Mouse (Mus musculus) kidney, embryonic 16.5 days (tissue): ENCODE data around the gene Herc2. TPM values are rescaled to one million over a fixed set of nuclear protein-coding genes. Genes with fewer than 3 reads are reported as not detected.

ENCODE experiments used
- ATAC-seq: fragments of 200-750 bp; cut with Nextera tagmentation; 2 replicates; pipeline ENCODE4 v1.8.0; 2017; ENCODE audit warnings: moderate TSS enrichment; ENCODE audit not compliant: low FRiP score, low TSS enrichment
- H3K27ac ChIP-seq: fragments of 300-500 bp; sonication (generic); 2 replicates; pipeline ENCODE4 v1.5.1; 2014; ENCODE audit warnings: low read length
- H3K27me3 ChIP-seq: fragments of 300-500 bp; sonication (generic); 2 replicates; pipeline ENCODE4 v1.6.1; 2014; ENCODE audit warnings: low read length, control low read depth, mixed read lengths; ENCODE audit not compliant: insufficient read depth
- H3K36me3 ChIP-seq: fragments of 300-500 bp; sonication (generic); 2 replicates; pipeline ENCODE4 v1.6.1; 2014; ENCODE audit warnings: low read length, control low read depth, mixed read lengths; ENCODE audit not compliant: insufficient read depth
- H3K4me1 ChIP-seq: fragments of 300-500 bp; sonication (generic); 2 replicates; pipeline ENCODE4 v1.6.1; 2014; ENCODE audit warnings: low read length, control low read depth, mixed read lengths; ENCODE audit not compliant: insufficient read depth
- H3K4me2 ChIP-seq: fragments of 300-500 bp; sonication (generic); replicated peaks from 2 replicates; pipeline ENCODE4 v1.6.1; 2014; ENCODE audit warnings: low read depth, low read length
- H3K4me3 ChIP-seq: fragments of 300-500 bp; sonication (generic); 2 replicates; pipeline ENCODE4 v1.5.1; 2014; ENCODE audit warnings: mild to moderate bottlenecking, low read length
- H3K9ac ChIP-seq: fragments of 300-500 bp; sonication (generic); replicated peaks from 2 replicates; pipeline ENCODE4 v1.6.1; 2014; ENCODE audit warnings: low read length
- H3K9me3 ChIP-seq: fragments of 300-500 bp; sonication (generic); 2 replicates; pipeline ENCODE4 v1.6.1; 2016; ENCODE audit warnings: low read length, control low read depth
- WGBS: fragments of 180-500 bp; shearing (Covaris S2); extraction: QIAGEN DNeasy Blood & Tissue Kit; methylation state at CpG from one replicate; pipeline ENCODE4 v1.1.7; 2014; 5-methylcytosine and 5-hydroxymethylcytosine counted together
- polyA plus RNA-seq: library from polyadenylated mRNA; unstranded; fragments of >200 nt; fragmentation: Nextera tagmentation; extraction: Ambion mirVana; gene quantifications from 2 replicates; pipeline ENCODE4 v1.2.1, GENCODE M21; 2015

Gene Herc2
- polyA plus RNA-seq, 1 experiment from 2014 or later = 19.2 TPM

GRCm38 (mm10) chr7:56064876-56065275 is 14.9 kb downstream of the Herc2 start:
- Histone ChIP-seq H3K4me1 (no peaks in the 10 kb centered on the region), H3K27ac (no peak overlapping the region), H3K27me3 (no peaks in the 10 kb centered on the region), H3K4me2 (no peak overlapping the region), H3K36me3 (peaks cover 6% of the 10 kb centered on the region; the same call in 1 of the 2 replicates), H3K9ac (no peak overlapping the region), H3K4me3 (no peak overlapping the region), H3K9me3 (no peaks in the 10 kb centered on the region)
- 94% methylated on average over 1 of the region's 1 CpGs for WGBS
- ATAC-seq = no peak

GRCm38 (mm10) chr7:56066136-56066535 is 16.1 kb downstream of the Herc2 start:
- H3K27me3 ChIP-seq = no peaks in the 10 kb centered on the region
- no peak overlapping the region for H3K4me3 ChIP-seq
- peaks cover 7% of the 10 kb centered on the region; the same call in 1 of the 2 replicates for H3K36me3 ChIP-seq
- no peaks in the 10 kb centered on the region for H3K9me3 ChIP-seq
- no peak overlapping the region for H3K27ac ChIP-seq
- 60% methylated on average over 2 of the region's 2 CpGs for WGBS
- H3K4me1 ChIP-seq = no peaks in the 10 kb centered on the region
- H3K4me2 ChIP-seq = no peak overlapping the region
- no peak overlapping the region for H3K9ac ChIP-seq
- no peak for ATAC-seq

GRCm38 (mm10) chr7:56066634-56067033 is 16.6 kb downstream of the Herc2 start:
- WGBS = 95% methylated on average over 1 of the region's 1 CpGs
- Histone ChIP-seq H3K4me2 (no peak overlapping the region), H3K27ac (no peak overlapping the region), H3K4me1 (no peaks in the 10 kb centered on the region), H3K4me3 (no peak overlapping the region), H3K9me3 (no peaks in the 10 kb centered on the region), H3K9ac (no peak overlapping the region), H3K36me3 (peaks cover 6% of the 10 kb centered on the region; the same call in 1 of the 2 replicates), H3K27me3 (no peaks in the 10 kb centered on the region)
- ATAC-seq = no peak

- no peak overlapping the region for H3K4me3 ChIP-seq
- no peaks in the 10 kb centered on the region for H3K4me1 ChIP-seq
- H3K9me3 ChIP-seq = no peaks in the 10 kb centered on the region
- WGBS = 91% methylated on average over 4 of the region's 4 CpGs
- no peak overlapping the region for H3K27ac ChIP-seq
- H3K36me3 ChIP-seq = 0 out of 2 replicates have a peak, but pooled peaks cover 6% of the 10 kb centered on the region
- no peak for ATAC-seq
- H3K27me3 ChIP-seq = no peaks in the 10 kb centered on the region
- no peak overlapping the region for H3K9ac ChIP-seq
- no peak overlapping the region for H3K4me2 ChIP-seq
Observed at GRCm38 (mm10) chr7:56071724-56072123, 21.7 kb downstream of the Herc2 start.

- WGBS = 74% methylated on average over 2 of the region's 2 CpGs
- Histone ChIP-seq H3K9me3 (no peaks in the 10 kb centered on the region), H3K4me2 (no peak overlapping the region), H3K27ac (no peak overlapping the region), H3K4me1 (no peaks in the 10 kb centered on the region), H3K9ac (no peak overlapping the region), H3K27me3 (no peaks in the 10 kb centered on the region), H3K36me3 (peaks cover 22% of the 10 kb centered on the region), H3K4me3 (no peak overlapping the region)
- ATAC-seq = no peak
Observed at GRCm38 (mm10) chr7:56083034-56083433, 33.0 kb downstream of the Herc2 start.

- Histone ChIP-seq H3K27ac (no peak overlapping the region), H3K4me3 (no peak overlapping the region), H3K9me3 (no peaks in the 10 kb centered on the region), H3K4me1 (no peaks in the 10 kb centered on the region), H3K9ac (no peak overlapping the region), H3K4me2 (no peak overlapping the region), H3K27me3 (no peaks in the 10 kb centered on the region), H3K36me3 (peaks cover 53% of the 10 kb centered on the region)
- no peak for ATAC-seq
- 46% methylated on average over 3 of the region's 3 CpGs for WGBS
Observed at GRCm38 (mm10) chr7:56089097-56089496, 39.1 kb downstream of the Herc2 start.

GRCm38 (mm10) chr7:56091445-56091844 is 41.4 kb downstream of the Herc2 start:
- ATAC-seq = 0 out of 2 replicates have a peak, but pooled peaks have one; percentile 54
- no peaks in the 10 kb centered on the region for H3K4me1 ChIP-seq
- no peak overlapping the region for H3K4me2 ChIP-seq
- WGBS = 92% methylated on average over 5 of the region's 5 CpGs
- H3K9ac ChIP-seq = no peak overlapping the region
- H3K36me3 ChIP-seq = peaks cover 57% of the 10 kb centered on the region
- H3K27ac ChIP-seq = no peak overlapping the region
- H3K9me3 ChIP-seq = no peaks in the 10 kb centered on the region
- no peak overlapping the region for H3K4me3 ChIP-seq
- no peaks in the 10 kb centered on the region for H3K27me3 ChIP-seq

GRCm38 (mm10) chr7:56102293-56102847 is 52.4 kb downstream of the Herc2 start:
- Histone ChIP-seq H3K36me3 (peaks cover 49% of the 10 kb centered on the region), H3K27me3 (no peaks in the 10 kb centered on the region), H3K9me3 (no peaks in the 10 kb centered on the region), H3K4me3 (no peak overlapping the region), H3K27ac (no peak overlapping the region), H3K4me2 (no peak overlapping the region), H3K4me1 (no peaks in the 10 kb centered on the region), H3K9ac (no peak overlapping the region)
- 82% methylated on average over 5 of the region's 5 CpGs for WGBS
- no peak for ATAC-seq

- no peak for ATAC-seq
- no peaks in the 10 kb centered on the region for H3K9me3 ChIP-seq
- H3K9ac ChIP-seq = no peak overlapping the region
- no peak overlapping the region for H3K4me2 ChIP-seq
- H3K27ac ChIP-seq = no peak overlapping the region
- no peak overlapping the region for H3K4me3 ChIP-seq
- 88% methylated on average over 6 of the region's 6 CpGs for WGBS
- no peaks in the 10 kb centered on the region for H3K27me3 ChIP-seq
- H3K4me1 ChIP-seq = no peaks in the 10 kb centered on the region
- H3K36me3 ChIP-seq = peaks cover 20% of the 10 kb centered on the region
Observed at GRCm38 (mm10) chr7:56112999-56113398, 63.0 kb downstream of the Herc2 start.

- Histone ChIP-seq H3K27ac (no peak overlapping the region), H3K4me1 (no peaks in the 10 kb centered on the region), H3K36me3 (peaks cover 16% of the 10 kb centered on the region), H3K9me3 (no peaks in the 10 kb centered on the region), H3K4me2 (no peak overlapping the region), H3K9ac (no peak overlapping the region), H3K4me3 (no peak overlapping the region), H3K27me3 (no peaks in the 10 kb centered on the region)
- WGBS = 75% methylated on average over 1 of the region's 1 CpGs
- no peak for ATAC-seq
Observed at GRCm38 (mm10) chr7:56114148-56114547, 64.2 kb downstream of the Herc2 start.
